24 mouse cellular contexts compared by ENCODE assay signal in genomic region chr7:28791706-28792105, GRCm38 (mm10). TPM values are rescaled to one million over a fixed set of nuclear protein-coding genes. Genes with fewer than 3 reads are reported as not detected.
A peak's percentile ranks its signal among the peaks of the same experiment; 100 is the strongest.
DNase-seq lines count a peak whose midpoint lies in the region; ATAC-seq and TF ChIP-seq lines count a peak whose summit lies in the region.
"Had no signal": no experiment of that assay in that cellular context is flagged by ENCODE, and none has a peak within 500 bp of the region (broad histone marks: within the 10 kb centered on the region; RNA-seq: fewer than 3 reads in every experiment).

No protein-coding gene starts in this region.

- ATAC-seq in heart, embryonic 11.5 days (replicated peaks; ENCODE audit: insufficient number of reproducible peaks, low FRiP score, low TSS enrichment): no peak
- ATAC-seq: forebrain, embryonic 14.5 days; hindbrain, embryonic 16.5 days; midbrain, embryonic 15.5 days had no signal

- no peaks in the 10 kb centered on the region for H3K9me3 ChIP-seq in limb, embryonic 10.5 days (replicated peaks)
- no peaks in the 10 kb centered on the region for H3K9me3 ChIP-seq in heart, embryonic 11.5 days (replicated peaks; ENCODE audit: control insufficient read depth, low read length)
- H3K9me3 ChIP-seq: heart, embryonic 15.5 days; lung, embryonic 15.5 days; midbrain, embryonic 10.5 days; midbrain, embryonic 15.5 days; neural tube, embryonic 12.5 days had no signal

- no peaks in the 10 kb centered on the region for H3K36me3 ChIP-seq in spleen, adult 2 months (ENCODE audit: control insufficient read depth, insufficient read depth, low read length)
- peaks cover 13% of the 10 kb centered on the region for H3K36me3 ChIP-seq in limb, embryonic 10.5 days
- no peaks in the 10 kb centered on the region for H3K36me3 ChIP-seq in heart, embryonic 11.5 days (ENCODE audit: control insufficient read depth, insufficient read depth, low read length)
- H3K36me3 ChIP-seq: lung, embryonic 15.5 days; midbrain, embryonic 15.5 days had no signal

- no peaks in the 10 kb centered on the region for H3K27me3 ChIP-seq in spleen, adult 2 months (ENCODE audit: control insufficient read depth, insufficient read depth, low read length)
- H3K27me3 ChIP-seq in limb, embryonic 10.5 days (ENCODE audit: low read depth, poor library complexity, severe bottlenecking): no peaks in the 10 kb centered on the region
- no peaks in the 10 kb centered on the region for H3K27me3 ChIP-seq in heart, embryonic 11.5 days (ENCODE audit: control insufficient read depth, insufficient read depth, low read length)
- H3K27me3 ChIP-seq: heart, embryonic 15.5 days; lung, embryonic 15.5 days; midbrain, embryonic 15.5 days; neural tube, embryonic 12.5 days had no signal

- H3K9ac ChIP-seq in heart, embryonic 11.5 days (ENCODE audit: low read depth, low read length): no peak overlapping the region
- H3K9ac ChIP-seq: heart, embryonic 15.5 days; lung, embryonic 15.5 days; midbrain, embryonic 15.5 days; neural tube, embryonic 12.5 days had no signal

- peaks cover 50% of the 10 kb centered on the region for H3K4me1 ChIP-seq in spleen, adult 2 months (ENCODE audit: control insufficient read depth, insufficient read depth, insufficient read length)
- H3K4me1 ChIP-seq in limb, embryonic 10.5 days: peaks cover 62% of the 10 kb centered on the region
- H3K4me1 ChIP-seq in heart, embryonic 11.5 days (ENCODE audit: control insufficient read depth, insufficient read depth, low read length): peaks cover 3% of the 10 kb centered on the region; the same call in 1 of the 2 replicates

- H3K4me2 ChIP-seq in heart, embryonic 11.5 days: no peak overlapping the region
- H3K4me2 ChIP-seq: heart, embryonic 15.5 days; liver, embryonic 11.5 days; lung, embryonic 15.5 days; midbrain, embryonic 15.5 days; neural tube, embryonic 12.5 days had no signal

- TF ChIP-seq POLR2A in spleen, adult 2 months (IDR thresholded peaks at IDR 0.05; ENCODE audit: low read depth, low read length): no peak

- H3K27ac ChIP-seq in spleen, adult 2 months (ENCODE audit: insufficient read depth, low read length): peak overlapping the region; percentile 86
- peak overlapping the region; percentile 76 for H3K27ac ChIP-seq in limb, embryonic 10.5 days
- no peak overlapping the region for H3K27ac ChIP-seq in heart, embryonic 11.5 days (ENCODE audit: low read depth, low read length)
- H3K27ac ChIP-seq: heart, embryonic 15.5 days; kidney, postnatal 0 days; lung, embryonic 15.5 days; midbrain, embryonic 10.5 days; midbrain, embryonic 15.5 days; neural tube, embryonic 12.5 days had no signal

- no peak for TF ChIP-seq CTCF in spleen, adult 2 months (IDR thresholded peaks at IDR 0.05; ENCODE audit: extremely low read depth, insufficient read depth, insufficient read length, insufficient replicate concordance)

- H3K4me3 ChIP-seq in spleen, adult 2 months (ENCODE audit: extremely low read depth, insufficient read depth, insufficient read length): no peak overlapping the region
- no peak overlapping the region for H3K4me3 ChIP-seq in limb, embryonic 10.5 days
- no peak overlapping the region for H3K4me3 ChIP-seq in heart, embryonic 11.5 days (ENCODE audit: low read depth, low read length)
- H3K4me3 ChIP-seq: heart, embryonic 15.5 days; lung, embryonic 15.5 days; midbrain, embryonic 10.5 days; midbrain, embryonic 15.5 days; neural tube, embryonic 12.5 days had no signal

- DNase-seq in spleen, adult 2 months (ENCODE audit: low read depth in 1 of 2, low spot score in 2 of 2): no peak
- DNase-seq in spleen, postnatal 14 days (ENCODE audit: low spot score in 2 of 2): no peak
- DNase-seq in ZHBTc4 (ENCODE audit: low read depth, low spot score) (peak; percentile 61), liver (no peak)
- DNase-seq in limb, embryonic 10.5 days (ENCODE audit: low spot score): no peak
- no peak for DNase-seq in frontal cortex, postnatal 25 days (ENCODE audit: low spot score in 2 of 2)
- DNase-seq: adrenal gland, postnatal 25 days; B cell, adult 2 months; cerebellum, adult 18-20 months; cerebellum, postnatal 10 days; gastrocnemius, postnatal 10 days; kidney, adult 8-10 months; kidney, postnatal 4 days; layer of hippocampus, postnatal 36 days had no signal

RNA-seq across cellular contexts. Expression of gene Rinl, which starts 2.9 kb away (rescaled TPM):
- polyA plus RNA-seq in spleen, adult 2 months (2012; rRNA removed): 35.4 and 36.4 TPM in 2 replicates
- 2.7 and 3.0 TPM in 2 replicates for polyA plus RNA-seq in limb, embryonic 10.5 days (2016; fragmentation: Nextera tagmentation; extraction: Ambion mirVana)
- polyA plus RNA-seq in heart, embryonic 11.5 days (2014; fragmentation: Nextera tagmentation; extraction: Ambion mirVana): 2.4 and 2.5 TPM in 2 replicates

RNA-seq across cellular contexts. Expression of gene Hnrnpl, which starts 16.6 kb away (rescaled TPM):
- polyA plus RNA-seq in spleen, adult 2 months (2012; rRNA removed): 189 and 209 TPM in 2 replicates
- 335 and 336 TPM in 2 replicates for polyA plus RNA-seq in limb, embryonic 10.5 days (2016; fragmentation: Nextera tagmentation; extraction: Ambion mirVana)
- 210 and 212 TPM in 2 replicates for polyA plus RNA-seq in heart, embryonic 11.5 days (2014; fragmentation: Nextera tagmentation; extraction: Ambion mirVana)

RNA-seq across cellular contexts. Expression of gene Nfkbib, which starts 24.4 kb away (rescaled TPM):
- polyA plus RNA-seq in spleen, adult 2 months (2012; rRNA removed): 51.1 and 67.9 TPM in 2 replicates
- polyA plus RNA-seq in limb, embryonic 10.5 days (2016; fragmentation: Nextera tagmentation; extraction: Ambion mirVana): 50.5 and 63.1 TPM in 2 replicates
- polyA plus RNA-seq in heart, embryonic 11.5 days (2014; fragmentation: Nextera tagmentation; extraction: Ambion mirVana): 34.7 and 38.0 TPM in 2 replicates

RNA-seq across cellular contexts. Expression of gene Sirt2, which starts 25.2 kb away (rescaled TPM):
- polyA plus RNA-seq in spleen, adult 2 months (2012; rRNA removed): 48.4 and 53.3 TPM in 2 replicates
- polyA plus RNA-seq in limb, embryonic 10.5 days (2016; fragmentation: Nextera tagmentation; extraction: Ambion mirVana): 59.8 and 74.5 TPM in 2 replicates
- 52.2 and 55.3 TPM in 2 replicates for polyA plus RNA-seq in heart, embryonic 11.5 days (2014; fragmentation: Nextera tagmentation; extraction: Ambion mirVana)

RNA-seq across cellular contexts. Expression of gene Ech1, which starts 33.3 kb away (rescaled TPM):
- polyA plus RNA-seq in spleen, adult 2 months (2012; rRNA removed): 101 and 108 TPM in 2 replicates
- polyA plus RNA-seq in limb, embryonic 10.5 days (2016; fragmentation: Nextera tagmentation; extraction: Ambion mirVana): 69.1 and 90.7 TPM in 2 replicates
- 139 and 149 TPM in 2 replicates for polyA plus RNA-seq in heart, embryonic 11.5 days (2014; fragmentation: Nextera tagmentation; extraction: Ambion mirVana)
